Comparison of ENCODE assay signal across 8 mouse cellular contexts in genomic region chr1:182124506-182124905, GRCm38 (mm10). TPM values are rescaled to one million over a fixed set of nuclear protein-coding genes. Genes with fewer than 3 reads are reported as not detected.
DNase-seq lines count a peak whose midpoint lies in the region; ATAC-seq lines count a peak whose summit lies in the region.

TSS of gene Srp9 (plus strand) at chr1:182124737.

- H3K4me2 ChIP-seq in hindbrain, embryonic 12.5 days (replicated peaks): peak within 1 kb of the TSS; percentile 61

- H3K4me3 ChIP-seq in hindbrain, embryonic 12.5 days: peak within 1 kb of the TSS; percentile 77

- H3K36me3 ChIP-seq in hindbrain, embryonic 12.5 days: peaks cover 12% of the 10 kb centered on the region

- 1% methylated on average over 37 of the region's 37 CpGs for WGBS in hindbrain, embryonic 12.5 days

- H3K4me1 ChIP-seq in hindbrain, embryonic 12.5 days: peaks cover 21% of the 10 kb centered on the region

- peak within 1 kb of the TSS; percentile 74 for H3K27ac ChIP-seq in hindbrain, embryonic 12.5 days

- peak; percentile 99 for ATAC-seq in hindbrain, embryonic 12.5 days (ENCODE audit: low FRiP score)

- peak within 1 kb of the TSS; percentile 69 for H3K9ac ChIP-seq in hindbrain, embryonic 12.5 days

- no peaks in the 10 kb centered on the region for H3K27me3 ChIP-seq in hindbrain, embryonic 12.5 days

- H3K9me3 ChIP-seq in hindbrain, embryonic 12.5 days (replicated peaks): no peaks in the 10 kb centered on the region

- peak; percentile 99 for DNase-seq in Muller cell, postnatal 12 days (ENCODE audit: inconsistent ontology term)
- peak; percentile 98 for DNase-seq in cerebellum, adult 9-11 months
- DNase-seq in frontal cortex, postnatal 10 days (ENCODE audit: low spot score in 2 of 2): peak; percentile 96 to 98
- peak; percentile 97 to 98 for DNase-seq in layer of hippocampus, postnatal 14 days (ENCODE audit: low spot score in 2 of 2)
- DNase-seq in lung, postnatal 14 days: peak; percentile 99
- DNase-seq in retina, adult 2 months (ENCODE audit: low read depth, low spot score): peak; percentile 94
- peak; percentile 98 for DNase-seq in thymus, postnatal 36 days

RNA-seq across cellular contexts. Expression of gene Srp9, which starts in this region (rescaled TPM):
- polyA plus RNA-seq in hindbrain, embryonic 12.5 days (2016; fragmentation: Nextera tagmentation; extraction: Ambion mirVana): 158 and 167 TPM in 2 replicates
- total RNA-seq in layer of hippocampus, postnatal 14 days (2021): 10 to 100 TPM; 58.8 to 61.2 TPM

Comparison
In these comparisons a context has a peak if more than half of its experiments do, and no peak if none do; other contexts are left out.
1. Peak in every context shown above with its lines: DNase-seq, ATAC-seq, H3K4me3 ChIP-seq and H3K27ac ChIP-seq.